Mouse (Mus musculus) neural tube, embryonic 12.5 days (tissue): ENCODE results near the gene Cltc. TPM values are rescaled to one million over a fixed set of nuclear protein-coding genes. Genes with fewer than 3 reads are reported as not detected.
A peak's percentile ranks its signal among the peaks of the same experiment; 100 is the strongest.
"Not testable (repeated sequence)": the region's sequence is repeated elsewhere in the genome, so short reads cannot be mapped to it uniquely, and the experiment has no call there.

Experiments
- ATAC-seq: fragments of 200-750 bp; cut with Nextera tagmentation; 2 replicates; pipeline ENCODE4 v1.8.0; 2017; ENCODE audit warnings: low read depth, mild to moderate bottlenecking, moderate TSS enrichment, moderate library complexity; ENCODE audit not compliant: low FRiP score
- H3K27ac ChIP-seq: fragments of 300-500 bp; sonication (generic); 2 replicates; pipeline ENCODE4 v1.5.1; 2016
- H3K27me3 ChIP-seq: fragments of 300-500 bp; sonication (generic); replicated peaks from 2 replicates; pipeline ENCODE4 v1.6.1; 2016; ENCODE audit warnings: mild to moderate bottlenecking
- H3K36me3 ChIP-seq: fragments of 300-500 bp; sonication (generic); 2 replicates; pipeline ENCODE4 v1.6.1; 2016; ENCODE audit warnings: mild to moderate bottlenecking
- H3K4me1 ChIP-seq: fragments of 300-500 bp; sonication (generic); 2 replicates; pipeline ENCODE4 v1.6.1; 2016
- H3K4me2 ChIP-seq: fragments of 300-500 bp; sonication (generic); replicated peaks from 2 replicates; pipeline ENCODE4 v1.6.1; 2016; ENCODE audit warnings: mild to moderate bottlenecking
- H3K4me3 ChIP-seq: fragments of 300-500 bp; sonication (generic); 2 replicates; pipeline ENCODE4 v1.5.1; 2016
- H3K9ac ChIP-seq: fragments of 300-500 bp; sonication (generic); 2 replicates; pipeline ENCODE4 v1.6.1; 2016; ENCODE audit warnings: mild to moderate bottlenecking
- H3K9me3 ChIP-seq: fragments of 300-500 bp; sonication (generic); 2 replicates; pipeline ENCODE4 v1.6.1; 2016; ENCODE audit warnings: mild to moderate bottlenecking
- WGBS: fragments of 180-500 bp; shearing (Covaris S2); methylation state at CpG from one replicate; pipeline ENCODE4 v1.1.7; 2016; 5-methylcytosine and 5-hydroxymethylcytosine counted together
- polyA plus RNA-seq: library from polyadenylated mRNA; unstranded; fragments of >200 nt; fragmentation: Nextera tagmentation; extraction: Ambion mirVana; gene quantifications from 2 replicates; pipeline ENCODE4 v1.2.1, GENCODE M21; 2016

Gene Cltc
- polyA plus RNA-seq, 1 experiment from 2014 or later, result 166 TPM

DNA sequence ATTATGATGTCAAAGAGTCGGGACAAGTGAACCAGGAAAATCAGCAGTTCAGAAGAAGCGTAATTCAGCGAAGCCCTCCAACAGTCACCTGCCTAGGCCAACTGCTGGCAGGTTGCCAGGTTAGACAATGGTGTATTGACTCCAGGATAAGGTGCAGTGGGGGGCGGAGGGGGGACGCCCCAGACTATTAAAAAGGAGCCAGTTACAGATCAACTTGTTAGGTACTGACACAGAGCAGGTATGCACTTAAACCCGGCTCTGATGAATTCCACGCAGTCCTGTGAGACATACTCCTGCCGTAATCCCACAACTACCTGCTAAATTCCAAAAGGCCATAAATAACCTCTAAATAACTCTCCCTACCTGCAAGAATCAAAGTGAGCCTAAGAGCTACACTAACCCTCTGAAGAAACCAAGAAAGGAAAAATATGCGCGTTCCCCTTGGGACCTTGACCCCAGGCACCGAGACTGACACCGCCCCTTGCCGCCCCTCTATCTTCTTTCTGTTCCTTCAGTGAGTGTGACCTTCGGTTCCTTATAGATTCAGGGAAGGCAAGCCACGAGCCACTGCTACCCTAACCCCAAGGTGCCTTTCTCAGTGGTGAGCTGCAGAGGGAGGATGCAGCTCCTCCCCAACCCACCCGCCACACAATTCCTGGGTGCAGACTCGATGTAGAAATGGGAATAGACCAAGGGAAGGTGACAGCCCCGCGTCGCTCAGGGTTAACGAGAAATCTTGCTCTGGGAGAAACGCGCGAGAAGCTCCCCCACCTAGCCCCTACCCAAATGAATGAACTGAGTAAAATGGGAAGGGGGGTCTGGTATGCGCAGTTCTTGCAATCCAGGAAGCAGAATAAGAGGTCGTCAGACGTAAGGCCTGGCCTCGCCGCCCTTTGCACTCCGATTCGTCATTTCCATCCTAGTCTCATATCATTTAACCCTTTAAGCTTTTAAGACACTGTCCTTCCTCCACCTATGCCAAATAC is 916 bp downstream of the Cltc start:
- Histone ChIP-seq H3K9ac (peak overlapping the region; percentile 93), H3K4me2 (peak overlapping the region; percentile 89), H3K4me3 (peak overlapping the region; percentile 93), H3K9me3 (no peaks in the 10 kb centered on the region), H3K36me3 (no peaks in the 10 kb centered on the region; the same call in 1 of the 2 replicates), H3K27me3 (no peaks in the 10 kb centered on the region), H3K27ac (peak overlapping the region; percentile 98; the same call in 1 of the 2 replicates), H3K4me1 (peaks cover 21% of the 10 kb centered on the region)
- 4% methylated on average over 31 of the region's 31 CpGs for WGBS
- peak; percentile 29 for ATAC-seq

GRCm38 (mm10) chr11:86752404-86752803 is 5.0 kb downstream of the Cltc start:
- Histone ChIP-seq H3K4me1 (peaks cover 19% of the 10 kb centered on the region), H3K36me3 (no peaks in the 10 kb centered on the region; the same call in 1 of the 2 replicates), H3K9me3 (no peaks in the 10 kb centered on the region), H3K27ac (no peak overlapping the region), H3K4me2 (no peak overlapping the region), H3K4me3 (no peak overlapping the region), H3K27me3 (no peaks in the 10 kb centered on the region), H3K9ac (no peak overlapping the region)
- ATAC-seq, result no peak

DNA sequence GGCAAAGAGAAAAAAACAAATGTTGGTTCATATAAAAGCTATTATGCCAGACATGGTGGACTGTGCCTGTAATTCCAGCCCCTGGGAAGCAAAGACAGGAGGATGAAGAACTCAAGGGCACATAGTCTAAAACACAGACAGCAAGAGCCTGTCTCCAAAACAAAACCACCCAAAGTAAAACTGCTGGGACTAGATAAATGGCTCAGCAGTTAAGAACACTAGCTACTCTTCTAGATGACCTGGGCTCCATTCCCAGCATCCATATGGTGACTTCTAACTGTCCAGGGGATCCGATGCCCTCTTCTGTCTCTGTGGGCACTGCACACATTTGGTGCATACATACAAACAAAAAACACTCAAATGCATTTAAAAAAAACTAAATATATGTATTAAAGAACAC is 6.4 kb downstream of the Cltc start:
- no peaks in the 10 kb centered on the region for H3K27me3 ChIP-seq
- 95% methylated on average over 1 of the region's 1 CpGs for WGBS
- no peak overlapping the region for H3K27ac ChIP-seq
- H3K4me3 ChIP-seq, result no peak overlapping the region
- no peak overlapping the region for H3K9ac ChIP-seq
- no peaks in the 10 kb centered on the region; the same call in 1 of the 2 replicates for H3K36me3 ChIP-seq
- H3K4me1 ChIP-seq, result peaks cover 15% of the 10 kb centered on the region
- no peak for ATAC-seq
- no peak overlapping the region for H3K4me2 ChIP-seq
- no peaks in the 10 kb centered on the region for H3K9me3 ChIP-seq

GRCm38 (mm10) chr11:86749776-86750423 is 7.5 kb downstream of the Cltc start:
- Histone ChIP-seq H3K36me3 (no peaks in the 10 kb centered on the region; the same call in 1 of the 2 replicates), H3K4me3 (no peak overlapping the region), H3K4me2 (no peak overlapping the region), H3K9me3 (no peaks in the 10 kb centered on the region), H3K4me1 (peaks cover 8% of the 10 kb centered on the region; the same call in 1 of the 2 replicates), H3K27ac (no peak overlapping the region), H3K27me3 (no peaks in the 10 kb centered on the region), H3K9ac (no peak overlapping the region)
- 67% methylated on average over 3 of the region's 3 CpGs for WGBS
- ATAC-seq, result no peak

GRCm38 (mm10) chr11:86745634-86746404 is 11.5 kb downstream of the Cltc start:
- ATAC-seq, result no peak
- no peak overlapping the region for H3K27ac ChIP-seq
- H3K4me1 ChIP-seq, result peaks cover 3% of the 10 kb centered on the region; the same call in 1 of the 2 replicates
- H3K9me3 ChIP-seq, result no peaks in the 10 kb centered on the region
- 84% methylated on average over 3 of the region's 3 CpGs for WGBS
- H3K36me3 ChIP-seq, result no peaks in the 10 kb centered on the region
- H3K4me3 ChIP-seq, result no peak overlapping the region
- no peak overlapping the region for H3K4me2 ChIP-seq
- H3K9ac ChIP-seq, result no peak overlapping the region
- H3K27me3 ChIP-seq, result no peaks in the 10 kb centered on the region

- H3K27ac ChIP-seq, result no peak overlapping the region
- H3K9me3 ChIP-seq, result no peaks in the 10 kb centered on the region
- no peaks in the 10 kb centered on the region for H3K36me3 ChIP-seq
- H3K4me3 ChIP-seq, result no peak overlapping the region
- no peaks in the 10 kb centered on the region for H3K4me1 ChIP-seq
- H3K4me2 ChIP-seq, result no peak overlapping the region
- ATAC-seq, result no peak
- no peak overlapping the region for H3K9ac ChIP-seq
- WGBS, result 74% methylated on average over 2 of the region's 2 CpGs
- no peaks in the 10 kb centered on the region for H3K27me3 ChIP-seq
Measured at GRCm38 (mm10) chr11:86742605-86743004, 14.8 kb downstream of the Cltc start.

GRCm38 (mm10) chr11:86741505-86741904 is 15.9 kb downstream of the Cltc start:
- H3K4me2 ChIP-seq, result no peak overlapping the region
- 100% methylated on average over 5 of the region's 5 CpGs for WGBS
- H3K27ac ChIP-seq, result no peak overlapping the region
- no peaks in the 10 kb centered on the region for H3K4me1 ChIP-seq
- H3K36me3 ChIP-seq, result no peaks in the 10 kb centered on the region
- no peak overlapping the region for H3K4me3 ChIP-seq
- no peak for ATAC-seq
- no peaks in the 10 kb centered on the region for H3K27me3 ChIP-seq
- H3K9ac ChIP-seq, result no peak overlapping the region
- no peaks in the 10 kb centered on the region for H3K9me3 ChIP-seq

DNA sequence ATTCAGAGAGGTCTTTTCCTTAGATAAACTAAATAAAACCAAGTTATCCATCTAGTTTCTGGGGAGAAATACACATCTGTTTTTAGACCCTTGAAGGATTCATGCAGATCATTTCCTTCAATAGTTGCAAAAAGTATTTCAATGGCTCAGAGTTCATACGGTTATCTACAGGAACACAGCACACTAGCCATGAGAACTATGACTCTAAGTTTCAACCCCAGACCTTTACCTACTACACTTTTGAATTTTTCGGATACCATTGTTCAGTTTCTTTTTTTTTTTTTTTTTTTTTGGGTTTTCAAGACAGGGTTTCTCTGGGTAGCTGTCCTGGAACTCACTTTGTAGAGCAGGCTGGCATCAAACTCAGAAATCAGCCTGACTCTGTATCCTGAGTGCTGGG is 17.9 kb downstream of the Cltc start:
- 92% methylated on average over 2 of the region's 2 CpGs for WGBS
- H3K9me3 ChIP-seq, result no peaks in the 10 kb centered on the region
- no peak for ATAC-seq

GRCm38 (mm10) chr11:86738956-86739355 is 18.4 kb downstream of the Cltc start:
- 95% methylated on average over 1 of the region's 1 CpGs for WGBS
- Histone ChIP-seq H3K4me3 (no peak overlapping the region), H3K4me1 (no peaks in the 10 kb centered on the region), H3K9ac (no peak overlapping the region), H3K9me3 (no peaks in the 10 kb centered on the region), H3K27me3 (no peaks in the 10 kb centered on the region), H3K36me3 (0 out of 2 replicates have a peak, but pooled peaks cover 7% of the 10 kb centered on the region), H3K4me2 (no peak overlapping the region), H3K27ac (no peak overlapping the region)
- no peak for ATAC-seq

More for the DNA sequence above, 17.9 kb downstream of the Cltc start:
- no peaks in the 10 kb centered on the region for H3K27me3 ChIP-seq
- H3K36me3 ChIP-seq, result 0 out of 2 replicates have a peak, but pooled peaks cover 3% of the 10 kb centered on the region
- no peaks in the 10 kb centered on the region for H3K4me1 ChIP-seq
- no peak overlapping the region for H3K4me3 ChIP-seq
- no peak overlapping the region for H3K4me2 ChIP-seq
- H3K27ac ChIP-seq, result no peak overlapping the region
- no peak overlapping the region for H3K9ac ChIP-seq

GRCm38 (mm10) chr11:86738308-86738707 is 19.1 kb downstream of the Cltc start:
- not testable (repeated sequence) for H3K4me1 ChIP-seq, H3K27me3 ChIP-seq, H3K9ac ChIP-seq, H3K4me2 ChIP-seq, H3K36me3 ChIP-seq, H3K4me3 ChIP-seq, ATAC-seq, H3K9me3 ChIP-seq, H3K27ac ChIP-seq
- whole genome bisulfite sequencing, result 97% methylated on average over 1 of the region's 1 CpGs

DNA sequence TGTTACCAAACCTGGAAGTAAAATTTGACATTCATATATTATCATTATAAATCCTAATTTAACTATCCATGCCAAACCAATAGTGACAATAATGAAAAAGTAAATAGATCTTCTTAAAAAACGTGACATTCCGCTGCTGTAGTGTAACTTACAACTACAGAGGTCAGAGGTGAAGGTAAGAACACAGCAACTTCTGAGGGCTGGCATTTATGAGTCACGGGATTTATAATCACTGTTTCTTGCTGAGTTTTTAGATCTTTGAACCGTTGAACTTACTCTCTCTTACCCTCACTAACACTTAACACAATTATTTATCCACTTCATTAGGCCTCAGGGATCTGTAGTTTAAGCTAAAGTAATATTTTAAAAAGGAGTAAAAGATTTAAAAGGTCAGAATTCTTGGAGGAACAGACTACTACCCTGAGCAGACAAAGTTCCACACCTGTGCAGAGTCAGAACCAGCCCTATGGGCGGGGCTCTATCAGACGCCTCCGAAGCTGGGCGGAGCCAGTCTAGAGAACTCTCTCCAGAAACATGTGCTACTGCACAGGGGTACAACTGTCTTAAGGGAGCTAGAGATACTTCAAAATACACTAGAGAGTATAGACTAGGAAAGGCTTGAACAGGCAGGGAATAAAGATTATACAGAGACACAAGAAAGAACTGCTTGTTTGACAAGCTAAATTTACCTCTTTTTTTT is 19.9 kb downstream of the Cltc start:
- Histone ChIP-seq H3K4me2 (no peak overlapping the region), H3K27ac (no peak overlapping the region), H3K27me3 (no peaks in the 10 kb centered on the region), H3K4me1 (no peaks in the 10 kb centered on the region), H3K36me3 (peaks cover 9% of the 10 kb centered on the region; the same call in 1 of the 2 replicates), H3K9ac (no peak overlapping the region), H3K4me3 (no peak overlapping the region), H3K9me3 (no peaks in the 10 kb centered on the region)
- WGBS, result 84% methylated on average over 8 of the region's 8 CpGs
- no peak for ATAC-seq
